Mouse (Mus musculus): ENCODE results near the gene Frem1. TPM values are rescaled to one million over a fixed set of nuclear protein-coding genes. Genes with fewer than 3 reads are reported as not detected.

Frem1 gene
- polyA plus RNA-seq, 1 experiment from 2014 or later, result 0.35 TPM

DNA sequence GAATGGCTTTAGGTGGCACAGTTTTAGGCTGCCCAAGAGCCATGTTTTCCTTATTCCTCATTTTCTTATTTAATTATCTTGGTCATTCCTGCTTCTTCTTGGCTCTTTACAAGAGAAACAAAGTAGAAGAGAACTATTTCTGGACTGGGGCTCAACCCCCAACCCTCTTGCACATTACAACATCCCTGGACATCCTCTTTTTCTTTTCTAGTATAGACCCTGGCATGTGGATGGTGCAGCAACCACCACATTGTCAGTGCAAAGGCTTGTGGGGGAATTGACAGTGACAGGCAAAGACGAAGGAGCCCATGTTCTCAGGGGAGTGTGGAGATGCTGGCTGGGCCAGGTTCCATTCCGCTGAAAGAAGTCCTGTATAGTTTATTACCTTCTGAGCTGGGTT, 175.5 kb downstream of the Frem1 start:
- TF ChIP-seq CTCF (IDR thresholded peaks at IDR 0.05; ENCODE audit: low read depth) (no peak), EP300 (IDR thresholded peaks at IDR 0.05; ENCODE audit: low read depth) (no peak)
- H3K4me1 ChIP-seq (ENCODE audit: insufficient read depth), result no peaks in the 10 kb centered on the region; the same call in none of the 2 replicates
- no peak overlapping the region for H3K4me3 ChIP-seq (ENCODE audit: low read depth, low read length)
- no peak overlapping the region for H3K9ac ChIP-seq (replicated peaks)
- H3K9me3 ChIP-seq (ENCODE audit: low read length), result no peaks in the 10 kb centered on the region
- 54% methylated on average over 2 of the region's 2 CpGs for WGBS (ENCODE audit: insufficient replicate concordance)
- DNase-seq, result no peak
- no peaks in the 10 kb centered on the region for H3K36me3 ChIP-seq (replicated peaks; ENCODE audit: insufficient read depth, low read length)
- no peak overlapping the region for H3K4me2 ChIP-seq (ENCODE audit: low read depth, low read length)
- no peak overlapping the region for H3K27ac ChIP-seq (ENCODE audit: low read depth)
- H3K27me3 ChIP-seq (ENCODE audit: insufficient read depth, low read length), result no peaks in the 10 kb centered on the region
- no peak for ATAC-seq

DNA sequence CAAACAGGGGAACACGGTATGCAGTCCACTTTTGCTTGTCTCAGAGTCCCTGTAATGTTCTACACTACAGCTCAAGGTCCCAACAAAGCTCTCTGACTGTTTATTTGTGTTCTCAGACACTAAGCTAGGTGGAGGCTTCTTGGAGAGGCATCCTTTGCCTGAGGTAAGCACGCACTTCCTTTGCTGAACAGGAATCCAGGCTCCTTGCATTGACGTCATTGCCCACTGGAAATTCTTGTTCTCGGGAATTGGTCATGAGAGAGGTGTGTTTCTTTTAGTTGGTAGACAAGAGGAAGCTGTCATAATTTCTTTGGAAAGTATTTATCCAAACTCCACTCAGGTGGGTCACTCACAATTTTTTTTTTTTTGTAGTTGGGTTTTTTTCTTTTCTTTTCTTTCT, 176.6 kb downstream of the Frem1 start:
- no peaks in the 10 kb centered on the region for H3K9me3 ChIP-seq (ENCODE audit: low read length)
- no peak overlapping the region for H3K4me3 ChIP-seq (ENCODE audit: low read depth, low read length)
- WGBS (ENCODE audit: insufficient replicate concordance), result 70% methylated on average over 4 of the region's 4 CpGs
- H3K36me3 ChIP-seq (replicated peaks; ENCODE audit: insufficient read depth, low read length), result no peaks in the 10 kb centered on the region
- no peak overlapping the region for H3K9ac ChIP-seq (replicated peaks)
- H3K27me3 ChIP-seq (ENCODE audit: insufficient read depth, low read length), result no peaks in the 10 kb centered on the region
- no peak for ATAC-seq
- no peak for DNase-seq
- no peak overlapping the region for H3K4me2 ChIP-seq (ENCODE audit: low read depth, low read length)
- TF ChIP-seq CTCF (IDR thresholded peaks at IDR 0.05; ENCODE audit: low read depth) (no peak), EP300 (IDR thresholded peaks at IDR 0.05; ENCODE audit: low read depth) (no peak)
- H3K27ac ChIP-seq (ENCODE audit: low read depth), result no peak overlapping the region
- H3K4me1 ChIP-seq (ENCODE audit: insufficient read depth), result no peaks in the 10 kb centered on the region; the same call in none of the 2 replicates

DNA sequence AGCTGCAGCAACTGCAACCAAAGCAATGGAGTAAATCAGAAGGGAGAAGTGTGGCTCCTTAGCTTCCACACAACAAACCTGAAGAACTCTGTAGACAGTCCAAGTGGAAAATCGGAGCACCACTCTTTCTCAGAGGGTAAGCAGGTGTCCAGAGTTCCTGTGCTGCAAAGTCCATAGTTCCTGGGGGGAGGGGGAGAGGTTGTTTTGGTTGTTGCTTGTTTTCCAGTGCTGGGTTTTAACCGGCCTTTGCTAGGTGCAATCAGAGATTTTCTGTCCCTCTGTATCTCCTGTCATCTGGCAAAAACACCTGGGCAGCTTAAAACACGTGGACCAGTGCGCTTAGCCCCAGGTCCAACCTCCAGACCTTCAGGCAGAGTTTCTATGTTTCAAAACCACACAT, 177.3 kb downstream of the Frem1 start:
- Histone ChIP-seq H3K4me1 (ENCODE audit: insufficient read depth) (no peaks in the 10 kb centered on the region; the same call in none of the 2 replicates), H3K36me3 (replicated peaks; ENCODE audit: insufficient read depth, low read length) (no peaks in the 10 kb centered on the region), H3K9ac (replicated peaks) (no peak overlapping the region), H3K4me2 (ENCODE audit: low read depth, low read length) (0 out of 2 replicates have a peak overlapping the region, but pooled peaks have one; percentile 11), H3K27ac (ENCODE audit: low read depth) (no peak overlapping the region), H3K27me3 (ENCODE audit: insufficient read depth, low read length) (no peaks in the 10 kb centered on the region), H3K4me3 (ENCODE audit: low read depth, low read length) (no peak overlapping the region), H3K9me3 (ENCODE audit: low read length) (no peaks in the 10 kb centered on the region)
- no peak for TF ChIP-seq EP300 (IDR thresholded peaks at IDR 0.05; ENCODE audit: low read depth)
- no peak for TF ChIP-seq CTCF (IDR thresholded peaks at IDR 0.05; ENCODE audit: low read depth)
- ATAC-seq (no peak), DNase-seq (no peak)
- WGBS (ENCODE audit: insufficient replicate concordance), result 48% methylated on average over 4 of the region's 4 CpGs

DNA sequence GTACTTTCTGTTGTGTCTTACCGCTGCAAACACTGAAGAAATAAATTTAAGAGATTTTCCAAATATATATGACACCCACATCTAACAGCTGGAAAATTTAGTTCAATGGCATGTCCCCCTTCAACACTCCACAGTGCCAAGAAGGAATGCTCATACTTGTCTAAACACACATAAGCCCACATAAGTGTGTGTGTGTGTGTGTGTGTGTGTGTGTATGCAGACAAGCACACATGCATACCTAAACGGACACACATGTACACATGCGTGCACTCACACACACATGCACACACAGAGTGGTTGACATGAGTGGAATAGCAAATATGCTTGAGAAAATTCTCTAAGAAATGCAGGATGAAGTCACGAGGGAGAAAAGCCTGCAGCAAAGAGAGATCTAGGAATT, 179.6 kb downstream of the Frem1 start:
- WGBS (ENCODE audit: insufficient replicate concordance), result 82% methylated on average over 4 of the region's 4 CpGs
- H3K4me3 ChIP-seq (ENCODE audit: low read depth, low read length), result no peak overlapping the region
- TF ChIP-seq EP300 (IDR thresholded peaks at IDR 0.05; ENCODE audit: low read depth) (no peak), CTCF (IDR thresholded peaks at IDR 0.05; ENCODE audit: low read depth) (no peak)
- no peak for DNase-seq
- H3K4me2 ChIP-seq (ENCODE audit: low read depth, low read length), result no peak overlapping the region
- H3K9me3 ChIP-seq (ENCODE audit: low read length), result no peaks in the 10 kb centered on the region
- H3K27me3 ChIP-seq (ENCODE audit: insufficient read depth, low read length), result no peaks in the 10 kb centered on the region
- no peak overlapping the region for H3K9ac ChIP-seq (replicated peaks)
- no peaks in the 10 kb centered on the region for H3K36me3 ChIP-seq (replicated peaks; ENCODE audit: insufficient read depth, low read length)
- no peak overlapping the region for H3K27ac ChIP-seq (ENCODE audit: low read depth)
- no peaks in the 10 kb centered on the region; the same call in none of the 2 replicates for H3K4me1 ChIP-seq (ENCODE audit: insufficient read depth)
- ATAC-seq, result no peak

DNA sequence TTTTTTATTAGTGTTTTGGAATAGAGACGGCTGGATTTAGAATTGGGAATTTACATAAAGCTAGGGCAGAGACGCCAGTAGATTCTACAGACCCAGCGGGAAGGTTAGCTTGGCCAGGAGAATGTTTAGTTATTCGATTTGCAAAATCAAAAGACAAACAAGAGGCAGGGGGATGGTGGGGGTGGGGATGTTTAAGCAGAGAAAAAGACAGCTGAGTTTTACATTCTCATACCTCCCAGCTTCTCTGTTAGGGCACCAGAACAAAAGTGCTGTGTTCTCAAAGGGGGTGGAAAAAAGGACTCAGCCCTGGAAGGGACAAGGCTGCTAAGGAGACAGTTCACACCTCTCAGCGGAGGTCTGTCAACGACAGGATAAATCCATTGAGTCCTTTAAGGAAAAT, 180.0 kb downstream of the Frem1 start:
- Histone ChIP-seq H3K4me1 (ENCODE audit: insufficient read depth) (no peaks in the 10 kb centered on the region; the same call in none of the 2 replicates), H3K36me3 (replicated peaks; ENCODE audit: insufficient read depth, low read length) (no peaks in the 10 kb centered on the region), H3K27me3 (ENCODE audit: insufficient read depth, low read length) (no peaks in the 10 kb centered on the region), H3K4me3 (ENCODE audit: low read depth, low read length) (no peak overlapping the region), H3K27ac (ENCODE audit: low read depth) (no peak overlapping the region), H3K4me2 (ENCODE audit: low read depth, low read length) (no peak overlapping the region), H3K9me3 (ENCODE audit: low read length) (no peaks in the 10 kb centered on the region), H3K9ac (replicated peaks) (no peak overlapping the region)
- no peak for DNase-seq
- WGBS (ENCODE audit: insufficient replicate concordance), result 50% methylated on average over 6 of the region's 6 CpGs
- ATAC-seq, result no peak
- TF ChIP-seq EP300 (IDR thresholded peaks at IDR 0.05; ENCODE audit: low read depth), result no peak
- no peak for TF ChIP-seq CTCF (IDR thresholded peaks at IDR 0.05; ENCODE audit: low read depth)

DNA sequence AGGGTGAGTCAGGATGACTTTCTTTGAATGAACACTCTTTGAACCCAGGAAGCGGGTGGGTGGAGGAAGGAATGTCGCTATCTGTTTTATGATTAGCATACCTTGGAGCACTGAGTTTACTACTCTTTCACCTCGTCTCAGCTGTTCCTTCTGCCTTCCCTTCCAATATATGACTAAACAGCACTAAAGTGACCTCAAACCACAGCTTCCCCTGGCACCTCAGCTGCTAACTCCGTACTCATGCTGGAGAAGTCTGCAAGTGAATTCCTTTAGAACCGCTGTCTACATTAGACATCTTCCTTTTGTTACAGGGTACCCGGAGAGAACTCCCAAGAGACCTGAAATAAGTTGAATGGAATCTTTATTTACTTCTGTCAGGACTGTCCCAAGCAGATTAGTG, 181.2 kb downstream of the Frem1 start:
- H3K27me3 ChIP-seq (ENCODE audit: insufficient read depth, low read length), result no peaks in the 10 kb centered on the region

More for the DNA sequence above, 181.2 kb downstream of the Frem1 start:
- WGBS (ENCODE audit: insufficient replicate concordance), result 36% methylated on average over 5 of the region's 6 CpGs
- DNase-seq, result no peak
- H3K4me2 ChIP-seq (ENCODE audit: low read depth, low read length), result no peak overlapping the region
- no peak overlapping the region for H3K27ac ChIP-seq (ENCODE audit: low read depth)
- no peaks in the 10 kb centered on the region; the same call in none of the 2 replicates for H3K4me1 ChIP-seq (ENCODE audit: insufficient read depth)
- no peak overlapping the region for H3K9ac ChIP-seq (replicated peaks)
- ATAC-seq, result no peak
- no peaks in the 10 kb centered on the region for H3K9me3 ChIP-seq (ENCODE audit: low read length)
- no peak for TF ChIP-seq EP300 (IDR thresholded peaks at IDR 0.05; ENCODE audit: low read depth)
- TF ChIP-seq CTCF (IDR thresholded peaks at IDR 0.05; ENCODE audit: low read depth), result no peak
- no peaks in the 10 kb centered on the region for H3K36me3 ChIP-seq (replicated peaks; ENCODE audit: insufficient read depth, low read length)
- H3K4me3 ChIP-seq (ENCODE audit: low read depth, low read length), result no peak overlapping the region

Measured in liver, postnatal 0 days (tissue).